Mouse (Mus musculus): ENCODE data around the gene Tppp2. TPM values are rescaled to one million over a fixed set of nuclear protein-coding genes. Genes with fewer than 3 reads are reported as not detected.
A peak's percentile ranks its signal among the peaks of the same experiment; 100 is the strongest.

The Tppp2 gene
- total RNA-seq, 1 experiment: not detected

DNA sequence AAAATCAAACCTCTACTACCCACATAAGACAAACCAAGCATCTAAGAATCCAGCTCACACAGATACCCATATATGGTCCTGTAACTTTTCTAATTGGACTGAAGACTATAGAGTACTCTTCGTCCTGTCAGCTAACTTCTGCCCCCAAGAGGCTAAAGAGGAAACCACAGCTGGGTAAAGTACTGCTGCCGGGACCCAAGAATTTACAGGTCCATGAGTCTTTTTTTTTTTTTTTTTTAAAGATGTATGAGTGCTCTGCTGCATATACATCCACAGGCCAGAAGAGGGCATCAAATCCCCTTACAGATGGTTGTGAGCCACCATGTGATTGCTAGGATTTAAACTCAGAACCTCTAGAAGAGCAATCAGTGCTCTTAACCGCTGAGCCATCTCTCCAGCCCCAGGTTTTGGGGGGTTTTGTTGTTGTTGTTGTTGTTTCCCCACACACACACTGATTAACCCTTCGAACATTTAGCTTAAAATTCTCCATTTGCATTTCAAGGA, 34.6 kb upstream of the Tppp2 start:
- TF ChIP-seq CHD2 (IDR thresholded peaks at IDR 0.05; ENCODE audit: low read depth, low read length) (no peak), MAFK (IDR thresholded peaks at IDR 0.05; ENCODE audit: insufficient read depth, low read depth, low read length) (no peak), ZNF384 (IDR thresholded peaks at IDR 0.05; ENCODE audit: low read depth, low read length) (peak; percentile 81), HCFC1 (IDR thresholded peaks at IDR 0.05; ENCODE audit: borderline replicate concordance, insufficient read depth, low read length) (no peak)
- in situ Hi-C loops (cut with MboI; ENCODE audit: low sequenced_read_pairs in 2 of 2, unreplicated experiment in 2 of 2): no loop called here
- peak overlapping the region; percentile 65 to 97 for H3K4me3 ChIP-seq (ENCODE audit: insufficient read depth in 1 of 2, low read depth in 1 of 2, low read length in 2 of 2, poor library complexity in 1 of 2, severe bottlenecking in 1 of 2)
- no peak overlapping the region; the same call in 1 of the 2 replicates for H3K9ac ChIP-seq (ENCODE audit: insufficient read depth, low read depth, low read length, poor library complexity, severe bottlenecking)
- peak; percentile 86 for DNase-seq (ENCODE audit: low read depth, low spot score)
- peaks cover 9% of the 10 kb centered on the region for H3K36me3 ChIP-seq (ENCODE audit: control insufficient read depth, insufficient read depth, low read length, poor library complexity, severe bottlenecking)
- H3K4me1 ChIP-seq (ENCODE audit: control insufficient read depth in 2 of 2, insufficient read depth in 2 of 2, low read length in 2 of 2, poor library complexity in 1 of 2): no peaks in the 10 kb centered on the region; a peak in 1 of 4 replicates
- no peaks in the 10 kb centered on the region for H3K9me3 ChIP-seq (ENCODE audit: control insufficient read depth, insufficient read depth, low read depth, low read length)
- no peak overlapping the region; the same call in 1 of the 2 replicates for H3K27ac ChIP-seq (ENCODE audit: insufficient read depth, low read depth, low read length, poor library complexity, severe bottlenecking)

DNA sequence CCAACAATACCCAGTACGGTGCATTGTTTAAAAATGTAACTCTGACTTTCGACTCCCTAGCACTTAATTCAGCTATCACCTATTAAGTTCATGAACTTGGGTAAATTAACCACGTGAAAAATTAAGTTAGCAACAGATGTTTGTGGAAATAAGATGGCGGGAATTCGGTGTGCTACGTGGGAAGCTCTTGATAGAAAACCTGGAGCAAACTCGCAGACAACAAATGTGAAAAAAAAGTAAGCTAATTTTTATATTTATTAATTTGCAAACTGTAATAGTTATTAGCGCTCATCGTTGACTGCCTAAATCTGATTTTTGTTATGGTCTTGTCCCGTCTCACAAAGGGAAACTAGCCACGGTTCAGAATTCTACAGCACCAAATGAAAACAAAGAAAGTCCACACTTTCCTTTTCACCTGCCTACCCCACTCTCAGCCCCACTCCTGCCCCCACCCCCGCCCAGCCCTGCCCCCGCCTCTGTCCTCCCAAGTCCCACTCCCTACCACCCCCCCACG, 34.1 kb upstream of the Tppp2 start:
- no peaks in the 10 kb centered on the region for H3K9me3 ChIP-seq (ENCODE audit: control insufficient read depth, insufficient read depth, low read depth, low read length)
- no peaks in the 10 kb centered on the region; a peak in 1 of 4 replicates for H3K4me1 ChIP-seq (ENCODE audit: control insufficient read depth in 2 of 2, insufficient read depth in 2 of 2, low read length in 2 of 2, poor library complexity in 1 of 2)
- DNase-seq (ENCODE audit: low read depth, low spot score): no peak
- H3K36me3 ChIP-seq (ENCODE audit: control insufficient read depth, insufficient read depth, low read length, poor library complexity, severe bottlenecking): peaks cover 13% of the 10 kb centered on the region
- H3K9ac ChIP-seq (ENCODE audit: insufficient read depth, low read depth, low read length, poor library complexity, severe bottlenecking): peak overlapping the region; percentile 45
- peak overlapping the region; percentile 75 for H3K27ac ChIP-seq (ENCODE audit: insufficient read depth, low read depth, low read length, poor library complexity, severe bottlenecking)
- peak overlapping the region; percentile 65 to 97 for H3K4me3 ChIP-seq (ENCODE audit: insufficient read depth in 1 of 2, low read depth in 1 of 2, low read length in 2 of 2, poor library complexity in 1 of 2, severe bottlenecking in 1 of 2)
- in situ Hi-C loops (cut with MboI; ENCODE audit: low sequenced_read_pairs in 2 of 2, unreplicated experiment in 2 of 2): no loop called here
- 0 out of 2 replicates have a peak, but pooled peaks have one; percentile 25 for TF ChIP-seq ZNF384 (IDR thresholded peaks at IDR 0.05; ENCODE audit: low read depth, low read length)
- no peak for TF ChIP-seq HCFC1 (IDR thresholded peaks at IDR 0.05; ENCODE audit: borderline replicate concordance, insufficient read depth, low read length)

DNA sequence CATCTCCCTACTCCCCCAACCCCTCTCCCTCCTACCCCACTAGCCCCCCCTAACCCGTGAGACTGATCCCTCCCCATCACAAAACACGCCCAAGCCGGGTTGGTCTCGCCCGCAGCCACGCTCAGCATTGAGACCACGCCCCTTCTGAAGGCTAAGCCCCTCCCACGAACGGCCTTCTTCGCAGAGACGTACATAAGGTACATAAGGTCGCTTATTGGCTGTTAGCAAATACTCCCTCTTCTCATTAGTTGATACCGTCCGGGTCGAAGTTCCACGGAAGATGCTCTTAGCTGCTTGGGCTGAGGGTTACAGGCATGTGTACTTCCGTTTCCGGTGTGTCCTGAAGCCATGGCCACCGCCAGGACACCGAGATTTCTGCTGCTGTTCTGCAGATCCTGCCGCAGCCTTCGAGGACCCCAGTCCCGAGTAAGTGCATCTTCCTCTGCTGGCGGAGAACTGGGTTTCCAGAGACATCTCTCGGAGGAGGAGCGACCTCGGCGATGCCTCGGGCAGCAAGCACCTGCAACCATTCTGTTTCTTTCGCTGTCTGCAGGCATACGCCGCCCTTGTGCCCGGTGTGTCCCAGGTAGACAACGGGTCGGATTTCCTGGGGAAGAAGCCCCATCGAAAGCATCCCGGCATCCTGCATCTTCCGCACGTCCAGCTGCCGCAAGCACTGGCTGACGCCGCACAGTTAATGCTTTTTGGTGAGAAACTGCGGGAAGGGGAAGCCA, 33.5 kb upstream of the Tppp2 start, which contains the start of gene Mettl17:
TSS of gene Mettl17 (plus strand) at position 245 of the 734 bp plus-strand sequence.
- peak; percentile 83 for TF ChIP-seq HCFC1 (IDR thresholded peaks at IDR 0.05; ENCODE audit: borderline replicate concordance, insufficient read depth, low read length)
- TF ChIP-seq CHD2 (IDR thresholded peaks at IDR 0.05; ENCODE audit: low read depth, low read length): no peak; the same call in 1 of the 2 replicates
- peak within 1 kb of the TSS; percentile 65 to 97 for H3K4me3 ChIP-seq (ENCODE audit: insufficient read depth in 1 of 2, low read depth in 1 of 2, low read length in 2 of 2, poor library complexity in 1 of 2, severe bottlenecking in 1 of 2)
- in situ Hi-C loops (cut with MboI; ENCODE audit: low sequenced_read_pairs in 2 of 2, unreplicated experiment in 2 of 2): no loop called here
- peak within 1 kb of the TSS; percentile 75 for H3K27ac ChIP-seq (ENCODE audit: insufficient read depth, low read depth, low read length, poor library complexity, severe bottlenecking)
- no peaks in the 10 kb centered on the region for H3K9me3 ChIP-seq (ENCODE audit: control insufficient read depth, insufficient read depth, low read depth, low read length)
- no peaks in the 10 kb centered on the region; a peak in 1 of 4 replicates for H3K4me1 ChIP-seq (ENCODE audit: control insufficient read depth in 2 of 2, insufficient read depth in 2 of 2, low read length in 2 of 2, poor library complexity in 1 of 2)
- H3K36me3 ChIP-seq (ENCODE audit: control insufficient read depth, insufficient read depth, low read length, poor library complexity, severe bottlenecking): peaks cover 20% of the 10 kb centered on the region
- peak within 1 kb of the TSS; percentile 72 for H3K9ac ChIP-seq (ENCODE audit: insufficient read depth, low read depth, low read length, poor library complexity, severe bottlenecking)
- DNase-seq (ENCODE audit: low read depth, low spot score): peak; percentile 91

DNA sequence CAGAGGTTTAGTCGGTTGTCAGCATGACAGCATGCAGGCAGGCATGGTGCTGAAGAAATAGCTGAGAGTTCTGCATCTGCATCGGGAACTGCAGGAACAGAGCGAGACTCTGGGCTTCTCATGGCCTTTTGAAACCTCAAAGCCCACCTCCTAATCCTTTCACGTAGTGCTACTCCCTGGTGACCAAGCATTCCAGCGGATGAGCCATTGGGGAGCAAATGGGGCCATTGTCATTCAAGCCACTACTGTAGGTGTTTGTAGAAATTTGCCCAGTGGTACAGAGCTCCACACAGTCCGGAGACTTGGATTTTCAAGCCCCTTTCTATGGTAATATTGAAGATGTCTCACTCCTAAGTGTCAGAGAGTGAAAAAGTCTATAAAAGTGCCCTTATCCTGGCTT, 32.2 kb upstream of the Tppp2 start:
- Histone ChIP-seq H3K27ac (ENCODE audit: insufficient read depth, low read depth, low read length, poor library complexity, severe bottlenecking) (no peak overlapping the region), H3K4me1 (ENCODE audit: control insufficient read depth in 2 of 2, insufficient read depth in 2 of 2, low read length in 2 of 2, poor library complexity in 1 of 2) (no peaks in the 10 kb centered on the region; a peak in 1 of 4 replicates), H3K9me3 (ENCODE audit: control insufficient read depth, insufficient read depth, low read depth, low read length) (no peaks in the 10 kb centered on the region), H3K4me3 (ENCODE audit: insufficient read depth in 1 of 2, low read depth in 1 of 2, low read length in 2 of 2, poor library complexity in 1 of 2, severe bottlenecking in 1 of 2) (no peak overlapping the region), H3K9ac (ENCODE audit: insufficient read depth, low read depth, low read length, poor library complexity, severe bottlenecking) (no peak overlapping the region), H3K36me3 (ENCODE audit: control insufficient read depth, insufficient read depth, low read length, poor library complexity, severe bottlenecking) (peaks cover 29% of the 10 kb centered on the region)
- DNase-seq (ENCODE audit: low read depth, low spot score): no peak
- in situ Hi-C loops (cut with MboI; ENCODE audit: low sequenced_read_pairs in 2 of 2, unreplicated experiment in 2 of 2): no loop called here
- no peak for TF ChIP-seq ZNF384 (IDR thresholded peaks at IDR 0.05; ENCODE audit: low read depth, low read length)

DNA sequence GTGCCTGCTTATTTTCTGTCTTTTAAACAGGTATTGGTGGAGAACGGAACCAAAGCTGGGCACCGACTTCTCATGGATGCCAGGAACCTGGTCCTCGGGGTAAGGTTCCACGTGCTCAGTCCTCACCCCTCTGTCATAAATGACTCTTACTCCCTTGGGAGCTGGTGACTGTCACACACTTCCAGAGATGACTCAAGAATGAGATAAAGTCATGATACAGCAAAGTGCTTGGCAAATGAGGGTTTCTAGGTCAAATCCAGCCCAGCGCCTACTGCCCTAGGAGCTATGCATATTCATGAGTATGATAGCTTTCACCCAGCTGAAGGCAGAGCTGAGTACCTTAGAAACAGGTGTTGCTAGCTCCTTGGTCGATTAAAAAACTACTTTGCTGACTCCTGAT, 28.4 kb upstream of the Tppp2 start:
- H3K36me3 ChIP-seq (ENCODE audit: control insufficient read depth, insufficient read depth, low read length, poor library complexity, severe bottlenecking): peaks cover 37% of the 10 kb centered on the region
- peaks cover 6 to 14% of the 10 kb centered on the region in 2 experiments; a peak in 2 of 4 replicates for H3K4me1 ChIP-seq (ENCODE audit: control insufficient read depth in 2 of 2, insufficient read depth in 2 of 2, low read length in 2 of 2, poor library complexity in 1 of 2)
- H3K9ac ChIP-seq (ENCODE audit: insufficient read depth, low read depth, low read length, poor library complexity, severe bottlenecking): no peak overlapping the region
- no peak overlapping the region for H3K4me3 ChIP-seq (ENCODE audit: insufficient read depth in 1 of 2, low read depth in 1 of 2, low read length in 2 of 2, poor library complexity in 1 of 2, severe bottlenecking in 1 of 2)
- no peaks in the 10 kb centered on the region for H3K9me3 ChIP-seq (ENCODE audit: control insufficient read depth, insufficient read depth, low read depth, low read length)
- DNase-seq (ENCODE audit: low read depth, low spot score): no peak
- in situ Hi-C loops (cut with MboI; ENCODE audit: low sequenced_read_pairs in 2 of 2, unreplicated experiment in 2 of 2): no loop called here
- TF ChIP-seq MAFK (IDR thresholded peaks at IDR 0.05; ENCODE audit: insufficient read depth, low read depth, low read length) (no peak), HCFC1 (IDR thresholded peaks at IDR 0.05; ENCODE audit: borderline replicate concordance, insufficient read depth, low read length) (no peak), ZNF384 (IDR thresholded peaks at IDR 0.05; ENCODE audit: low read depth, low read length) (no peak), CHD2 (IDR thresholded peaks at IDR 0.05; ENCODE audit: low read depth, low read length) (no peak), ZC3H11A (IDR thresholded peaks at IDR 0.05; ENCODE audit: borderline replicate concordance, low read depth, low read length) (no peak)
- H3K27ac ChIP-seq (ENCODE audit: insufficient read depth, low read depth, low read length, poor library complexity, severe bottlenecking): no peak overlapping the region

All from ES-E14 (cell line).